Mouse (Mus musculus): ENCODE results near the gene Scml4. TPM values are rescaled to one million over a fixed set of nuclear protein-coding genes. Genes with fewer than 3 reads are reported as not detected.

Scml4 gene
- polyA plus RNA-seq, 1 experiment from 2014 or later: 0.91 TPM

- Histone ChIP-seq H3K27ac (ENCODE audit: low read length) (no peak overlapping the region), H3K4me2 (ENCODE audit: low read depth, low read length) (no peak overlapping the region), H3K4me3 (ENCODE audit: low read depth, low read length) (no peak overlapping the region), H3K4me1 (ENCODE audit: control insufficient read depth, low read depth, low read length) (no peaks in the 10 kb centered on the region), H3K9ac (ENCODE audit: low read depth, low read length) (no peak overlapping the region), H3K27me3 (ENCODE audit: control insufficient read depth, insufficient read depth, low read depth, low read length) (no peaks in the 10 kb centered on the region), H3K36me3 (ENCODE audit: control insufficient read depth, insufficient read depth) (no peaks in the 10 kb centered on the region), H3K9me3 (replicated peaks; ENCODE audit: control insufficient read depth, low read length) (no peaks in the 10 kb centered on the region)
- no peak for ATAC-seq (ENCODE audit: low read depth)
- 83% methylated on average over 11 of the region's 11 CpGs for WGBS (ENCODE audit: insufficient replicate concordance)
These were observed 20.1 kb upstream of the Scml4 start for GRCm38 (mm10) chr10:42840036-42840435.

GRCm38 (mm10) chr10:42841531-42842195 lies 18.5 kb upstream of the Scml4 start:
- 51% methylated on average over 16 of the region's 16 CpGs for WGBS (ENCODE audit: insufficient replicate concordance)
- H3K4me3 ChIP-seq (ENCODE audit: low read depth, low read length): no peak overlapping the region
- H3K9me3 ChIP-seq (replicated peaks; ENCODE audit: control insufficient read depth, low read length): no peaks in the 10 kb centered on the region
- no peak overlapping the region for H3K9ac ChIP-seq (ENCODE audit: low read depth, low read length)
- no peak overlapping the region for H3K4me2 ChIP-seq (ENCODE audit: low read depth, low read length)
- no peaks in the 10 kb centered on the region for H3K36me3 ChIP-seq (ENCODE audit: control insufficient read depth, insufficient read depth)
- H3K4me1 ChIP-seq (ENCODE audit: control insufficient read depth, low read depth, low read length): no peaks in the 10 kb centered on the region
- no peak overlapping the region for H3K27ac ChIP-seq (ENCODE audit: low read length)
- ATAC-seq (ENCODE audit: low read depth): no peak
- no peaks in the 10 kb centered on the region for H3K27me3 ChIP-seq (ENCODE audit: control insufficient read depth, insufficient read depth, low read depth, low read length)

- ATAC-seq (ENCODE audit: low read depth): no peak
- 16% methylated on average over 9 of the region's 9 CpGs for WGBS (ENCODE audit: insufficient replicate concordance)
- H3K36me3 ChIP-seq (ENCODE audit: control insufficient read depth, insufficient read depth): no peaks in the 10 kb centered on the region
- H3K4me3 ChIP-seq (ENCODE audit: low read depth, low read length): no peak overlapping the region
- H3K4me1 ChIP-seq (ENCODE audit: control insufficient read depth, low read depth, low read length): no peaks in the 10 kb centered on the region
- H3K9ac ChIP-seq (ENCODE audit: low read depth, low read length): no peak overlapping the region
- H3K9me3 ChIP-seq (replicated peaks; ENCODE audit: control insufficient read depth, low read length): no peaks in the 10 kb centered on the region
- no peak overlapping the region for H3K4me2 ChIP-seq (ENCODE audit: low read depth, low read length)
- H3K27me3 ChIP-seq (ENCODE audit: control insufficient read depth, insufficient read depth, low read depth, low read length): no peaks in the 10 kb centered on the region
- H3K27ac ChIP-seq (ENCODE audit: low read length): no peak overlapping the region
These were observed 17.8 kb upstream of the Scml4 start for GRCm38 (mm10) chr10:42842358-42842757.

- no peak for ATAC-seq (ENCODE audit: low read depth)
- H3K27ac ChIP-seq (ENCODE audit: low read length): no peak overlapping the region
- H3K4me2 ChIP-seq (ENCODE audit: low read depth, low read length): no peak overlapping the region
- no peaks in the 10 kb centered on the region for H3K4me1 ChIP-seq (ENCODE audit: control insufficient read depth, low read depth, low read length)
- no peaks in the 10 kb centered on the region for H3K36me3 ChIP-seq (ENCODE audit: control insufficient read depth, insufficient read depth)
- H3K27me3 ChIP-seq (ENCODE audit: control insufficient read depth, insufficient read depth, low read depth, low read length): no peaks in the 10 kb centered on the region
- no peak overlapping the region for H3K4me3 ChIP-seq (ENCODE audit: low read depth, low read length)
- no peaks in the 10 kb centered on the region for H3K9me3 ChIP-seq (replicated peaks; ENCODE audit: control insufficient read depth, low read length)
- no peak overlapping the region for H3K9ac ChIP-seq (ENCODE audit: low read depth, low read length)
- WGBS (ENCODE audit: insufficient replicate concordance): 51% methylated on average over 1 of the region's 1 CpGs
These were observed 16.8 kb upstream of the Scml4 start for GRCm38 (mm10) chr10:42843416-42843815.

- no peaks in the 10 kb centered on the region for H3K9me3 ChIP-seq (replicated peaks; ENCODE audit: control insufficient read depth, low read length)
- H3K27me3 ChIP-seq (ENCODE audit: control insufficient read depth, insufficient read depth, low read depth, low read length): no peaks in the 10 kb centered on the region
- no peak overlapping the region for H3K27ac ChIP-seq (ENCODE audit: low read length)
- 23% methylated on average over 1 of the region's 1 CpGs for WGBS (ENCODE audit: insufficient replicate concordance)
- no peak overlapping the region for H3K4me3 ChIP-seq (ENCODE audit: low read depth, low read length)
- H3K4me1 ChIP-seq (ENCODE audit: control insufficient read depth, low read depth, low read length): no peaks in the 10 kb centered on the region
- H3K4me2 ChIP-seq (ENCODE audit: low read depth, low read length): no peak overlapping the region
- ATAC-seq (ENCODE audit: low read depth): no peak
- no peaks in the 10 kb centered on the region for H3K36me3 ChIP-seq (ENCODE audit: control insufficient read depth, insufficient read depth)
- H3K9ac ChIP-seq (ENCODE audit: low read depth, low read length): no peak overlapping the region
These were observed 14.7 kb upstream of the Scml4 start for GRCm38 (mm10) chr10:42845480-42845879.

- no peak overlapping the region for H3K27ac ChIP-seq (ENCODE audit: low read length)
- 67% methylated on average over 13 of the region's 13 CpGs for WGBS (ENCODE audit: insufficient replicate concordance)
These were observed 11.7 kb upstream of the Scml4 start for GRCm38 (mm10) chr10:42848179-42849080.

GRCm38 (mm10) chr10:42849081-42849400 lies 11.1 kb upstream of the Scml4 start:
- Histone ChIP-seq H3K4me2 (ENCODE audit: low read depth, low read length) (no peak overlapping the region), H3K4me1 (ENCODE audit: control insufficient read depth, low read depth, low read length) (no peaks in the 10 kb centered on the region), H3K27ac (ENCODE audit: low read length) (no peak overlapping the region), H3K36me3 (ENCODE audit: control insufficient read depth, insufficient read depth) (no peaks in the 10 kb centered on the region), H3K27me3 (ENCODE audit: control insufficient read depth, insufficient read depth, low read depth, low read length) (no peaks in the 10 kb centered on the region), H3K4me3 (ENCODE audit: low read depth, low read length) (no peak overlapping the region), H3K9ac (ENCODE audit: low read depth, low read length) (no peak overlapping the region), H3K9me3 (replicated peaks; ENCODE audit: control insufficient read depth, low read length) (no peaks in the 10 kb centered on the region)
- ATAC-seq (ENCODE audit: low read depth): no peak
- 72% methylated on average over 7 of the region's 7 CpGs for WGBS (ENCODE audit: insufficient replicate concordance)

More at GRCm38 (mm10) chr10:42848179-42849080, 11.7 kb upstream of the Scml4 start:
- Histone ChIP-seq H3K36me3 (ENCODE audit: control insufficient read depth, insufficient read depth) (no peaks in the 10 kb centered on the region), H3K9ac (ENCODE audit: low read depth, low read length) (no peak overlapping the region), H3K4me2 (ENCODE audit: low read depth, low read length) (no peak overlapping the region), H3K27me3 (ENCODE audit: control insufficient read depth, insufficient read depth, low read depth, low read length) (no peaks in the 10 kb centered on the region), H3K4me1 (ENCODE audit: control insufficient read depth, low read depth, low read length) (no peaks in the 10 kb centered on the region), H3K4me3 (ENCODE audit: low read depth, low read length) (no peak overlapping the region), H3K9me3 (replicated peaks; ENCODE audit: control insufficient read depth, low read length) (no peaks in the 10 kb centered on the region)
- ATAC-seq (ENCODE audit: low read depth): no peak

- Histone ChIP-seq H3K4me3 (ENCODE audit: low read depth, low read length) (no peak overlapping the region), H3K4me2 (ENCODE audit: low read depth, low read length) (no peak overlapping the region), H3K36me3 (ENCODE audit: control insufficient read depth, insufficient read depth) (no peaks in the 10 kb centered on the region), H3K4me1 (ENCODE audit: control insufficient read depth, low read depth, low read length) (no peaks in the 10 kb centered on the region), H3K9ac (ENCODE audit: low read depth, low read length) (no peak overlapping the region), H3K27ac (ENCODE audit: low read length) (no peak overlapping the region), H3K27me3 (ENCODE audit: control insufficient read depth, insufficient read depth, low read depth, low read length) (no peaks in the 10 kb centered on the region), H3K9me3 (replicated peaks; ENCODE audit: control insufficient read depth, low read length) (no peaks in the 10 kb centered on the region)
- WGBS (ENCODE audit: insufficient replicate concordance): 53% methylated on average over 4 of the region's 4 CpGs
- no peak for ATAC-seq (ENCODE audit: low read depth)
These were observed 5.3 kb upstream of the Scml4 start for GRCm38 (mm10) chr10:42854838-42855237.

GRCm38 (mm10) chr10:42855250-42855649 lies 4.9 kb upstream of the Scml4 start:
- H3K27ac ChIP-seq (ENCODE audit: low read length): no peak overlapping the region
- no peak overlapping the region for H3K4me2 ChIP-seq (ENCODE audit: low read depth, low read length)
- H3K36me3 ChIP-seq (ENCODE audit: control insufficient read depth, insufficient read depth): no peaks in the 10 kb centered on the region
- ATAC-seq (ENCODE audit: low read depth): no peak
- H3K9ac ChIP-seq (ENCODE audit: low read depth, low read length): no peak overlapping the region
- no peaks in the 10 kb centered on the region for H3K27me3 ChIP-seq (ENCODE audit: control insufficient read depth, insufficient read depth, low read depth, low read length)
- H3K4me3 ChIP-seq (ENCODE audit: low read depth, low read length): no peak overlapping the region
- WGBS (ENCODE audit: insufficient replicate concordance): 39% methylated on average over 5 of the region's 5 CpGs
- no peaks in the 10 kb centered on the region for H3K9me3 ChIP-seq (replicated peaks; ENCODE audit: control insufficient read depth, low read length)
- no peaks in the 10 kb centered on the region for H3K4me1 ChIP-seq (ENCODE audit: control insufficient read depth, low read depth, low read length)

Data from liver, embryonic 16.5 days (tissue).